ENCODE assay signal across 16 mouse cellular contexts in the genomic region with DNA sequence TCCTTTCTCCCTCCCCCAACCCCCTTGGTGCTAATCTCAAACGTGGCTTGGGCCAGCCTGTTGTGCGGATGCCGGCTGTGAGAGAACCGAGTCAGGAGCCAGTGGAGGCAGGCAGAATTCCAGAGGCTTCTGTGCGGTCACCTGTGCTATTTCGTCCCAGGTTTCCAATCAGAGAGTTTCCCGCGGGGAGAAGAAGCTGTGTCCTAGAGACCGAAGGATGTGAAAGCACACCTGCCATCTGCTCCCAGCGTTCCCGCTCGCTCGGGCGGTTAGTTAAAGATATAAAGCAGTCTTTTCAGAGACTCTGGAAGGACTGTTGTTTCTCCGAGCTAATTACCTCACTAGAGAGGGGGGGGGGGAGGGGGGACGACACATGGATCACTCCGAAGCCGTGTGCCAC. TPM values are rescaled to one million over a fixed set of nuclear protein-coding genes. Genes with fewer than 3 reads are reported as not detected.
DNase-seq lines count a peak whose midpoint lies in the region; ATAC-seq and TF ChIP-seq lines count a peak whose summit lies in the region.
"Had no signal": no experiment of that assay in that cellular context is flagged by ENCODE, and none has a peak within 500 bp of the region (broad histone marks: within the 10 kb centered on the region; RNA-seq: fewer than 3 reads in every experiment).

No protein-coding gene starts in this region.

- no peak for TF ChIP-seq POLR2A in cerebellum, adult 2 months (IDR thresholded peaks at IDR 0.05; ENCODE audit: borderline replicate concordance, insufficient read depth, low read length)

- no peak overlapping the region for H3K4me2 ChIP-seq in neural tube, embryonic 13.5 days
- H3K4me2 ChIP-seq in neural tube, embryonic 15.5 days, result no peak overlapping the region
- H3K4me2 ChIP-seq in hindbrain, embryonic 16.5 days (ENCODE audit: low read length), result no peak overlapping the region
- H3K4me2 ChIP-seq: liver, embryonic 15.5 days had no signal

- no peaks in the 10 kb centered on the region for H3K27me3 ChIP-seq in cerebellum, adult 2 months (ENCODE audit: control insufficient read depth, insufficient read depth, low read length)
- peaks cover 8% of the 10 kb centered on the region; the same call in 1 of the 2 replicates for H3K27me3 ChIP-seq in neural tube, embryonic 13.5 days
- 0 out of 2 replicates have a peak, but pooled peaks cover 3% of the 10 kb centered on the region for H3K27me3 ChIP-seq in neural tube, embryonic 15.5 days (replicated peaks)
- H3K27me3 ChIP-seq in hindbrain, embryonic 16.5 days (replicated peaks; ENCODE audit: control insufficient read depth, insufficient read depth, low read length), result no peaks in the 10 kb centered on the region

- peaks cover 17% of the 10 kb centered on the region for H3K4me1 ChIP-seq in cerebellum, adult 2 months (ENCODE audit: control insufficient read depth, insufficient read depth, low read length)
- H3K4me1 ChIP-seq in neural tube, embryonic 13.5 days (replicated peaks), result peaks cover 33% of the 10 kb centered on the region
- H3K4me1 ChIP-seq in neural tube, embryonic 15.5 days, result peaks cover 13% of the 10 kb centered on the region
- H3K4me1 ChIP-seq in hindbrain, embryonic 16.5 days (ENCODE audit: control insufficient read depth, insufficient read depth, low read depth, low read length), result peaks cover 13% of the 10 kb centered on the region
- H3K4me1 ChIP-seq: liver, embryonic 15.5 days had no signal

- WGBS in cerebellum, adult 2 months, result 10% methylated on average over 18 of the region's 18 CpGs
- 15% methylated on average over 15 of the region's 18 CpGs for WGBS in neural tube, embryonic 13.5 days
- WGBS in neural tube, embryonic 15.5 days, result 7% methylated on average over 18 of the region's 18 CpGs
- WGBS in hindbrain, embryonic 16.5 days, result 14% methylated on average over 18 of the region's 18 CpGs

- peaks cover 9% of the 10 kb centered on the region; the same call in 1 of the 2 replicates for H3K36me3 ChIP-seq in neural tube, embryonic 13.5 days
- no peaks in the 10 kb centered on the region for H3K36me3 ChIP-seq in neural tube, embryonic 15.5 days
- H3K36me3 ChIP-seq in hindbrain, embryonic 16.5 days (ENCODE audit: control insufficient read depth, insufficient read depth, low read length), result no peaks in the 10 kb centered on the region
- H3K36me3 ChIP-seq: liver, embryonic 15.5 days had no signal

- no peak overlapping the region for H3K4me3 ChIP-seq in cerebellum, adult 2 months (replicated peaks; ENCODE audit: insufficient read depth, low read depth, low read length)
- no peak overlapping the region for H3K4me3 ChIP-seq in neural tube, embryonic 13.5 days
- no peak overlapping the region for H3K4me3 ChIP-seq in neural tube, embryonic 15.5 days (replicated peaks)
- no peak overlapping the region for H3K4me3 ChIP-seq in hindbrain, embryonic 16.5 days (ENCODE audit: low read length)
- H3K4me3 ChIP-seq: heart, adult 2 months; liver, embryonic 15.5 days had no signal

- no peak for TF ChIP-seq CTCF in cerebellum, adult 2 months (IDR thresholded peaks at IDR 0.05; ENCODE audit: borderline replicate concordance, insufficient read depth, low read depth, low read length)

- intact Hi-C loops in left cerebral cortex, postnatal 25 days (cut with DNase I), result no loop called here

- no peaks in the 10 kb centered on the region for H3K9me3 ChIP-seq in neural tube, embryonic 13.5 days
- H3K9me3 ChIP-seq in neural tube, embryonic 15.5 days (replicated peaks), result no peaks in the 10 kb centered on the region
- no peaks in the 10 kb centered on the region for H3K9me3 ChIP-seq in hindbrain, embryonic 16.5 days (ENCODE audit: control insufficient read depth, low read length)
- H3K9me3 ChIP-seq: liver, embryonic 15.5 days had no signal

- DNase-seq in cerebellum, adult 2 months, result peak; percentile 44 to 48
- DNase-seq in cerebellum, adult 9-10 months, result no peak
- DNase-seq in left cerebral cortex, postnatal 25 days (ENCODE audit: low spot score in 2 of 2), result no peak
- no peak for DNase-seq in testis, postnatal 10 days (ENCODE audit: low spot score)
- no peak for DNase-seq in right cerebral cortex, adult 18-20 months
- DNase-seq: embryo, embryonic 11 days; heart, adult 2 months; heart, postnatal 36 days; kidney, adult 18-20 months; kidney, postnatal 36 days; layer of hippocampus, postnatal 36 days had no signal

- no peak overlapping the region for H3K27ac ChIP-seq in cerebellum, adult 2 months (ENCODE audit: insufficient read depth, low read length)
- H3K27ac ChIP-seq in neural tube, embryonic 13.5 days (replicated peaks), result no peak overlapping the region; the same call in 1 of the 2 replicates
- H3K27ac ChIP-seq in neural tube, embryonic 15.5 days (replicated peaks), result no peak overlapping the region
- H3K27ac ChIP-seq in hindbrain, embryonic 16.5 days (ENCODE audit: low read depth, low read length), result peak overlapping the region; percentile 17; the same call in 1 of the 2 replicates
- H3K27ac ChIP-seq: heart, adult 2 months; liver, embryonic 15.5 days had no signal

- no peak for ATAC-seq in neural tube, embryonic 13.5 days (ENCODE audit: low read depth)
- ATAC-seq in neural tube, embryonic 15.5 days (ENCODE audit: low FRiP score), result no peak
- 0 out of 2 replicates have a peak, but pooled peaks have one; percentile 28 for ATAC-seq in hindbrain, embryonic 16.5 days

- H3K9ac ChIP-seq in neural tube, embryonic 13.5 days, result peak overlapping the region; percentile 41; the same call in 1 of the 2 replicates
- H3K9ac ChIP-seq in neural tube, embryonic 15.5 days (replicated peaks), result no peak overlapping the region
- H3K9ac ChIP-seq in hindbrain, embryonic 16.5 days (ENCODE audit: low read depth, low read length), result no peak overlapping the region; the same call in 1 of the 2 replicates
- H3K9ac ChIP-seq: liver, embryonic 15.5 days had no signal

RNA-seq across cellular contexts. Expression of a gene that starts 27.8 kb away (rescaled TPM):
- 3.3 and 3.4 TPM in 2 replicates for polyA plus RNA-seq in cerebellum, adult 2 months (2012; rRNA removed)
- polyA plus RNA-seq in neural tube, embryonic 13.5 days (2015; fragmentation: Nextera tagmentation; extraction: Ambion mirVana), result 3.3 and 3.4 TPM in 2 replicates
- 3.0 and 4.0 TPM in 2 replicates for polyA plus RNA-seq in neural tube, embryonic 15.5 days (2015; fragmentation: Nextera tagmentation; extraction: Ambion mirVana)
- polyA plus RNA-seq in hindbrain, embryonic 16.5 days (2015; fragmentation: Nextera tagmentation; extraction: Ambion mirVana), result 3.7 and 4.8 TPM in 2 replicates
- total RNA-seq in left cerebral cortex, postnatal 25 days (2021), result 10 to 100 TPM; 31.8 to 36.9 TPM
- polyA plus RNA-seq: limb, embryonic 11.5 days; liver, embryonic 15.5 days had no signal

RNA-seq across cellular contexts. Expression of a gene that starts 37.0 kb away (rescaled TPM):
- 42.8 and 46.2 TPM in 2 replicates for polyA plus RNA-seq in cerebellum, adult 2 months (2012; rRNA removed)
- 25.1 and 25.5 TPM in 2 replicates for polyA plus RNA-seq in neural tube, embryonic 13.5 days (2015; fragmentation: Nextera tagmentation; extraction: Ambion mirVana)
- 18.0 and 19.4 TPM in 2 replicates for polyA plus RNA-seq in neural tube, embryonic 15.5 days (2015; fragmentation: Nextera tagmentation; extraction: Ambion mirVana)
- 18.7 and 21.6 TPM in 2 replicates for polyA plus RNA-seq in hindbrain, embryonic 16.5 days (2015; fragmentation: Nextera tagmentation; extraction: Ambion mirVana)
- total RNA-seq in left cerebral cortex, postnatal 25 days (2021), result 10 to 100 TPM; 34.2 to 38.5 TPM

RNA-seq across cellular contexts. Expression of a gene that starts 52.7 kb away (rescaled TPM):
- polyA plus RNA-seq in cerebellum, adult 2 months (2012; rRNA removed), result 53.8 and 63.7 TPM in 2 replicates
- polyA plus RNA-seq in neural tube, embryonic 13.5 days (2015; fragmentation: Nextera tagmentation; extraction: Ambion mirVana), result 9.7 and 14.1 TPM in 2 replicates
- polyA plus RNA-seq in neural tube, embryonic 15.5 days (2015; fragmentation: Nextera tagmentation; extraction: Ambion mirVana), result 7.2 and 12.7 TPM in 2 replicates
- 9.2 and 10.8 TPM in 2 replicates for polyA plus RNA-seq in hindbrain, embryonic 16.5 days (2015; fragmentation: Nextera tagmentation; extraction: Ambion mirVana)
- total RNA-seq in left cerebral cortex, postnatal 25 days (2021), result 10 to 100 TPM; 91.7 to 93.5 TPM

RNA-seq across cellular contexts. Expression of a gene that starts 52.8 kb away (rescaled TPM):
- polyA plus RNA-seq in cerebellum, adult 2 months (2012; rRNA removed), result 23.6 and 24.7 TPM in 2 replicates
- polyA plus RNA-seq in neural tube, embryonic 13.5 days (2015; fragmentation: Nextera tagmentation; extraction: Ambion mirVana), result 13.6 and 14.9 TPM in 2 replicates
- 14.7 and 16.8 TPM in 2 replicates for polyA plus RNA-seq in neural tube, embryonic 15.5 days (2015; fragmentation: Nextera tagmentation; extraction: Ambion mirVana)
- 18.0 and 18.1 TPM in 2 replicates for polyA plus RNA-seq in hindbrain, embryonic 16.5 days (2015; fragmentation: Nextera tagmentation; extraction: Ambion mirVana)
- 10 to 100 TPM; 14.0 to 14.1 TPM for total RNA-seq in left cerebral cortex, postnatal 25 days (2021)

Comparison
In these comparisons a context has a peak if more than half of its experiments do, and no peak if none do; other contexts are left out.
1. DNase-seq: peak in cerebellum, adult 2 months (2 of 2); none in cerebellum, adult 9-10 months (single experiment), left cerebral cortex, postnatal 25 days (0 of 2), testis, postnatal 10 days (single experiment) and right cerebral cortex, adult 18-20 months (single experiment).